Mouse (Mus musculus) small intestine, adult 10 weeks (tissue): ENCODE results near the gene Eef1a1. TPM values are rescaled to one million over a fixed set of nuclear protein-coding genes. Genes with fewer than 3 reads are reported as not detected.

Experiments used
- polyA plus RNA-seq: library from polyadenylated mRNA; stranded (reverse); fragments of 350-450 nt; fragmentation: Illumina TruSeq; extraction: RNeasy Lipid Tissue Mini Kit (QIAGEN cat#74804); gene quantifications from one replicate; pipeline ENCODE4 v1.2.3, GENCODE M21; 2014; ENCODE audit warnings: low replicate concordance

The Eef1a1 gene
- 2,378 TPM for polyA plus RNA-seq

DNA sequence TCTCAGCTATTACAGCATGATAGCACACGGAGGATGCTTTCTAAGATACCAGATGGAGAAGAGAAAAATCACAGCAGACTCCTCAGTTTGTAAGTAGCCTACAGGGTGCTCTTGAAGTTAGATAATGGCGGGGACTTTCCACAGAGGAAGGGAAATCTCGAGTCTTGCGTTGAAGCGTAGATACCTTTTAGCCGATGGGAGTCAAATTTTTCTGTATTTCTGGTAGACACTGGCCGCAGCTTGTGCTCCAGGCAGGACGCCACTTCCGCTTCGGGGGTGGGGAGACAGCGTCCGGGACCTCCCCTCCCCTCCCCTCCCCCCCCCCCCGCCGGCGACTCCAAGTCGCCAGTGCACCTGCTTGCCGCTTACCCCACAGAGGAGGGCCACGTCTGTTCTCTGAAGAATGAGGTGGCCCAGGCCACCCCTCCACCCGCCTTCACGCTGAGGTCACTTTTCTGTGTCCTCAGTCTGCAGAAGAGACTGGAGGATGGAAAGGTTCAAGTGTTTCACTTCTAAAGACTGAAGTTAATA, at the start of gene Eef1a1:
Gene Eef1a1, minus strand, starts transcription at position 262 of the 531 bp plus-strand sequence.

DNA sequence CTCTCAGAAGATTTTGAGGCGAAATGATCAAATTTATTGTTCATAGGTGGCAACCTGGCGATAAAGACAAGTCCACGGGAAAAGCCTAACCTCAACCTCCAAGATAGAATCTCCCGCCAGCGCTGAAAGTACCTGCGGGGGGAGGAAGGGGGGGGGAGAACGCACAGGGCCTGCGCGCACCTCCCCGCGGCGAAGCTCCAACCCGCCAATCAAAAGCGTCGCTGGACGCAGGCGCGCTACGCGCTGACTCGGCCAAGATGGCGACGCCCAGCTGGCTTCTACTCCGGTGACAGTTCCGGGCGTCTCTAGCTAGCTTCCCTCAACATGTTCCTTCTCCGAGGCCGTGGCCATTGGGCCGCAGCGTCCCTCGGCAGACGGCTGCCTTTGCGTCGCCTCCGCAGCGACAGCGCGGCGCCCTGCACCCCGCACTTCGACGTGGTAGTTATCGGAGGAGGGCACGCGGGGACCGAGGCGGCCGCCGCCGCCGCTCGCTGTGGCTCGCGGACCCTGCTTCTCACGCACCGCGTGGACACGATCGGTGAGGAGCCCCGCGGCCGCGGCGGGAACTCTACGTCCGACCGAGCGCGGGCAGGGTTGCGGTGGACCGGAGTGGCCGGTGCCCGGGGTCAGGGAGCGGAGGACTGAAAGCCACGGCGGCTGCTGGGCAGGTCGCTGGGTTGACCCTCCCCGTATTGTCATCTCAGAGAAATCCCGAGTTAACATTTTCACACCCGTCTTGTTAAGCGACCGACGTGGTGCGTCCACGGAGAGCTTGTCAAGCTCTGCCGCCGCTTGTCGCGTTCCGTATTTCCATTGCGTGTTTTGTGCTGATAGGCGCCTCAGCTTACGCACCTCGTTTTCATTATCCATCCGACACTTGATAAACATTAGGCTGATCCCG, 40.7 kb downstream of the Eef1a1 start, which contains the start of the genes Mto1 and Gm17324:
Gene Mto1, plus strand, starts transcription at position 236 of the 901 bp plus-strand sequence.
Gene Gm17324, minus strand, starts transcription at position 814 of the 901 bp plus-strand sequence.

GRCm38 (mm10) chr9:78442579-78443392, 46.2 kb downstream of the Eef1a1 start, which contains the start of gene Cgas:
Gene Cgas, minus strand, starts transcription at chr9:78443237.

Other genes with a start within 250 kb of the Eef1a1 start
- gene Gm3776, start 232.0 kb downstream of the Eef1a1 start, polyA plus RNA-seq = 238 TPM
- 2.2 TPM for gene Gm10639, start 199.2 kb downstream of the Eef1a1 start, polyA plus RNA-seq
- not detected for gene Omt2a, start 174.4 kb downstream of the Eef1a1 start, polyA plus RNA-seq
- not detected for gene Omt2b, start 161.6 kb downstream of the Eef1a1 start, polyA plus RNA-seq
- 10.9 TPM for gene Gsta2, start 133.4 kb downstream of the Eef1a1 start, polyA plus RNA-seq
- not detected for gene Dppa5a, start 121.0 kb downstream of the Eef1a1 start, polyA plus RNA-seq
- gene Ooep, start 110.4 kb downstream of the Eef1a1 start, polyA plus RNA-seq = 0.33 TPM
- 0.93 TPM for gene Ddx43, start 93.4 kb downstream of the Eef1a1 start, polyA plus RNA-seq
- gene Cgas, start 45.9 kb downstream of the Eef1a1 start, polyA plus RNA-seq = 5.0 TPM
- gene Mto1, start 40.9 kb downstream of the Eef1a1 start, polyA plus RNA-seq = 15.0 TPM
- gene Gm17324, start 40.4 kb downstream of the Eef1a1 start, polyA plus RNA-seq = not detected
- gene Slc17a5, start 98.9 kb upstream of the Eef1a1 start, polyA plus RNA-seq = 19.1 TPM
- gene Cd109, start 126.4 kb upstream of the Eef1a1 start, polyA plus RNA-seq = 0.63 TPM